Mouse (Mus musculus): ENCODE data around the gene H2-Q2. TPM values are rescaled to one million over a fixed set of nuclear protein-coding genes. Genes with fewer than 3 reads are reported as not detected.
"Not testable (repeated sequence)": the region's sequence is repeated elsewhere in the genome, so short reads cannot be mapped to it uniquely, and the experiment has no call there.

H2-Q2 gene
- polyA plus RNA-seq, 1 experiment: 6.7 TPM

GRCm38 (mm10) chr17:35358763-35359469 is 16.9 kb downstream of the H2-Q2 start:
- Histone ChIP-seq H3K9me3 (peaks cover 10% of the 10 kb centered on the region), H3K4me1 (peaks cover 10% of the 10 kb centered on the region), H3K36me3 (replicated peaks; ENCODE audit: low read length) (no peaks in the 10 kb centered on the region), H3K27me3 (replicated peaks) (peaks cover 18% of the 10 kb centered on the region), H3K4me3 (replicated peaks) (peak overlapping the region; percentile 88)
- no peak for TF ChIP-seq GATA1 (IDR thresholded peaks at IDR 0.05; ENCODE audit: borderline replicate concordance, low read length)
- no peak for TF ChIP-seq FLI1 (IDR thresholded peaks at IDR 0.05; ENCODE audit: low read length)

- peaks cover 7% of the 10 kb centered on the region; the same call in 1 of the 2 replicates for H3K4me1 ChIP-seq
- peaks cover 10% of the 10 kb centered on the region for H3K9me3 ChIP-seq
- peak overlapping the region; percentile 88 for H3K4me3 ChIP-seq (replicated peaks)
- TF ChIP-seq GATA1 (IDR thresholded peaks at IDR 0.05; ENCODE audit: borderline replicate concordance, low read length): no peak
- no peak for TF ChIP-seq FLI1 (IDR thresholded peaks at IDR 0.05; ENCODE audit: low read length)
- H3K27me3 ChIP-seq (replicated peaks): peaks cover 18% of the 10 kb centered on the region
- H3K36me3 ChIP-seq (replicated peaks; ENCODE audit: low read length): no peaks in the 10 kb centered on the region
Measured at GRCm38 (mm10) chr17:35359470-35359862, 17.4 kb downstream of the H2-Q2 start.

GRCm38 (mm10) chr17:35379369-35379728 is 37.3 kb downstream of the H2-Q2 start, which contains the start of gene H2-Q4:
Gene H2-Q4 (plus strand): TSS chr17:35379617.
- TF ChIP-seq FLI1 (IDR thresholded peaks at IDR 0.05; ENCODE audit: low read length): no peak
- TF ChIP-seq GATA1 (IDR thresholded peaks at IDR 0.05; ENCODE audit: borderline replicate concordance, low read length): no peak
- Histone ChIP-seq H3K27me3 (replicated peaks) (peaks cover 2% of the 10 kb centered on the region), H3K4me3 (replicated peaks) (peak within 1 kb of the TSS; percentile 93), H3K4me1 (peaks cover 18% of the 10 kb centered on the region), H3K9me3 (peaks cover 15% of the 10 kb centered on the region), H3K36me3 (replicated peaks; ENCODE audit: low read length) (peaks cover 4% of the 10 kb centered on the region)

GRCm38 (mm10) chr17:35379729-35380451 is 37.8 kb downstream of the H2-Q2 start:
- Histone ChIP-seq H3K9me3 (peaks cover 15% of the 10 kb centered on the region), H3K4me1 (peaks cover 18% of the 10 kb centered on the region), H3K36me3 (replicated peaks; ENCODE audit: low read length) (peaks cover 4% of the 10 kb centered on the region), H3K27me3 (replicated peaks) (peaks cover 2% of the 10 kb centered on the region), H3K4me3 (replicated peaks) (peak overlapping the region; percentile 93)
- TF ChIP-seq GATA1 (IDR thresholded peaks at IDR 0.05; ENCODE audit: borderline replicate concordance, low read length) (no peak), FLI1 (IDR thresholded peaks at IDR 0.05; ENCODE audit: low read length) (no peak)

- not testable (repeated sequence) for H3K9me3 ChIP-seq; H3K4me3 ChIP-seq (replicated peaks); H3K4me1 ChIP-seq; H3K36me3 ChIP-seq (replicated peaks; ENCODE audit: low read length); H3K27me3 ChIP-seq (replicated peaks)
Measured at GRCm38 (mm10) chr17:35389796-35390195, 47.8 kb downstream of the H2-Q2 start.

- not testable (repeated sequence) for H3K4me1 ChIP-seq; H3K4me3 ChIP-seq (replicated peaks); H3K9me3 ChIP-seq; H3K27me3 ChIP-seq (replicated peaks); H3K36me3 ChIP-seq (replicated peaks; ENCODE audit: low read length)
Measured at GRCm38 (mm10) chr17:35392671-35393070, 50.6 kb downstream of the H2-Q2 start.

GRCm38 (mm10) chr17:35393864-35394800 is 52.1 kb downstream of the H2-Q2 start:
- not testable (repeated sequence) for H3K4me1 ChIP-seq; H3K4me3 ChIP-seq (replicated peaks); H3K36me3 ChIP-seq (replicated peaks; ENCODE audit: low read length); H3K27me3 ChIP-seq (replicated peaks); H3K9me3 ChIP-seq

Other genes with a start within 250 kb of the H2-Q2 start
- not detected in 2 replicates for gene Ly6g5c, start 234.0 kb upstream of the H2-Q2 start, polyA plus RNA-seq (2012; ENCODE audit: insufficient read depth, low replicate concordance)
- gene Ly6g5b, start 226.8 kb upstream of the H2-Q2 start, polyA plus RNA-seq (2012; ENCODE audit: insufficient read depth, low replicate concordance): 0.23 TPM in 1 of 2 replicates, not detected in the other
- gene Gpank1, start 220.8 kb upstream of the H2-Q2 start, polyA plus RNA-seq (2012; ENCODE audit: insufficient read depth, low replicate concordance): 46.5 and 57.4 TPM in 2 replicates
- gene Csnk2b, start 220.2 kb upstream of the H2-Q2 start, polyA plus RNA-seq (2012; ENCODE audit: insufficient read depth, low replicate concordance): 75.6 and 82.2 TPM in 2 replicates
- gene D17H6S53E, start 215.9 kb upstream of the H2-Q2 start, polyA plus RNA-seq (2012; ENCODE audit: insufficient read depth, low replicate concordance): 3.2 and 6.1 TPM in 2 replicates
- gene Apom, start 210.2 kb upstream of the H2-Q2 start, polyA plus RNA-seq (2012; ENCODE audit: insufficient read depth, low replicate concordance): not detected in 2 replicates
- gene Bag6, start 207.1 kb upstream of the H2-Q2 start, polyA plus RNA-seq (2012; ENCODE audit: insufficient read depth, low replicate concordance): 613 and 1,584 TPM in 2 replicates
- 1,080 and 3,273 TPM in 2 replicates for gene Prrc2a, start 177.3 kb upstream of the H2-Q2 start, polyA plus RNA-seq (2012; ENCODE audit: insufficient read depth, low replicate concordance)
- 2.5 and 22.3 TPM in 2 replicates for gene Aif1, start 166.2 kb upstream of the H2-Q2 start, polyA plus RNA-seq (2012; ENCODE audit: insufficient read depth, low replicate concordance)
- gene Lst1, start 153.8 kb upstream of the H2-Q2 start, polyA plus RNA-seq (2012; ENCODE audit: insufficient read depth, low replicate concordance): 5.9 and 24.8 TPM in 2 replicates
- 12.1 TPM in 1 of 2 replicates, not detected in the other for gene Ltb, start 147.8 kb upstream of the H2-Q2 start, polyA plus RNA-seq (2012; ENCODE audit: insufficient read depth, low replicate concordance)
- gene Tnf, start 140.2 kb upstream of the H2-Q2 start, polyA plus RNA-seq (2012; ENCODE audit: insufficient read depth, low replicate concordance): 2.9 and 3.5 TPM in 2 replicates
- gene Lta, start 136.9 kb upstream of the H2-Q2 start, polyA plus RNA-seq (2012; ENCODE audit: insufficient read depth, low replicate concordance): 0.85 TPM in 1 of 2 replicates, not detected in the other
- gene Gm16181, start 121.4 kb upstream of the H2-Q2 start, polyA plus RNA-seq (2012; ENCODE audit: insufficient read depth, low replicate concordance): not detected in 2 replicates
- 0.86 TPM in 1 of 2 replicates, not detected in the other for gene Atp6v1g2, start 108.6 kb upstream of the H2-Q2 start, polyA plus RNA-seq (2012; ENCODE audit: insufficient read depth, low replicate concordance)
- 31.8 and 57.1 TPM in 2 replicates for gene Nfkbil1, start 106.5 kb upstream of the H2-Q2 start, polyA plus RNA-seq (2012; ENCODE audit: insufficient read depth, low replicate concordance)
- gene Ddx39b, start 100.5 kb upstream of the H2-Q2 start, polyA plus RNA-seq (2012; ENCODE audit: insufficient read depth, low replicate concordance): 83.5 and 158 TPM in 2 replicates
- 170 and 362 TPM in 2 replicates for gene H2-D1, start 79.5 kb upstream of the H2-Q2 start, polyA plus RNA-seq (2012; ENCODE audit: insufficient read depth, low replicate concordance)
- 1.5 and 7.3 TPM in 2 replicates for gene H2-Q1, start 21.8 kb upstream of the H2-Q2 start, polyA plus RNA-seq (2012; ENCODE audit: insufficient read depth, low replicate concordance)
- 13.9 and 46.4 TPM in 2 replicates for gene H2-Q4, start 37.4 kb downstream of the H2-Q2 start, polyA plus RNA-seq (2012; ENCODE audit: insufficient read depth, low replicate concordance)
- 2.5 and 4.2 TPM in 2 replicates for gene H2-Q6, start 82.6 kb downstream of the H2-Q2 start, polyA plus RNA-seq (2012; ENCODE audit: insufficient read depth, low replicate concordance)
- 3.2 and 20.1 TPM in 2 replicates for gene H2-Q7, start 96.9 kb downstream of the H2-Q2 start, polyA plus RNA-seq (2012; ENCODE audit: insufficient read depth, low replicate concordance)
- 0.27 and 2.5 TPM in 2 replicates for gene H2-Q10, start 127.8 kb downstream of the H2-Q2 start, polyA plus RNA-seq (2012; ENCODE audit: insufficient read depth, low replicate concordance)
- gene Pou5f1, start 163.8 kb downstream of the H2-Q2 start, polyA plus RNA-seq (2012; ENCODE audit: insufficient read depth, low replicate concordance): not detected in 2 replicates
- gene Tcf19, start 174.6 kb downstream of the H2-Q2 start, polyA plus RNA-seq (2012; ENCODE audit: insufficient read depth, low replicate concordance): 16.3 and 17.5 TPM in 2 replicates
- gene Cchcr1, start 174.9 kb downstream of the H2-Q2 start, polyA plus RNA-seq (2012; ENCODE audit: insufficient read depth, low replicate concordance): 3.2 and 10.5 TPM in 2 replicates
- gene Psors1c2, start 191.0 kb downstream of the H2-Q2 start, polyA plus RNA-seq (2012; ENCODE audit: insufficient read depth, low replicate concordance): 3.7 TPM in 1 of 2 replicates, not detected in the other
- gene Cdsn, start 209.9 kb downstream of the H2-Q2 start, polyA plus RNA-seq (2012; ENCODE audit: insufficient read depth, low replicate concordance): not detected in 2 replicates
- gene 2300002M23Rik, start 225.2 kb downstream of the H2-Q2 start, polyA plus RNA-seq (2012; ENCODE audit: insufficient read depth, low replicate concordance): not detected in 2 replicates

All from megakaryocyte, embryonic 14.5 days (primary cell).